Mouse (Mus musculus) adrenal gland, postnatal 36 days (tissue): ENCODE measurements at regions not wholly inside any gene's neighbourhood (a gene's known extent, or its start where the extent isn't known, plus 50 kb on each side); places are given as distances from the start of the nearest gene placed in this dataset.

Experiments used
- DNase-seq, 2 experiments: peaks; one replicate each; pipeline ENCODE4 v3.0.0; 2021; ENCODE audit warnings: mixed read lengths in 1 of 2

GRCm38 (mm10) chr17:70942478-70942877 lies 60.0 kb upstream of the Myom1 start:
- DNase-seq = no peak

GRCm38 (mm10) chr17:70934258-70934657 lies 68.2 kb upstream of the Myom1 start:
- no peak for DNase-seq

DNA sequence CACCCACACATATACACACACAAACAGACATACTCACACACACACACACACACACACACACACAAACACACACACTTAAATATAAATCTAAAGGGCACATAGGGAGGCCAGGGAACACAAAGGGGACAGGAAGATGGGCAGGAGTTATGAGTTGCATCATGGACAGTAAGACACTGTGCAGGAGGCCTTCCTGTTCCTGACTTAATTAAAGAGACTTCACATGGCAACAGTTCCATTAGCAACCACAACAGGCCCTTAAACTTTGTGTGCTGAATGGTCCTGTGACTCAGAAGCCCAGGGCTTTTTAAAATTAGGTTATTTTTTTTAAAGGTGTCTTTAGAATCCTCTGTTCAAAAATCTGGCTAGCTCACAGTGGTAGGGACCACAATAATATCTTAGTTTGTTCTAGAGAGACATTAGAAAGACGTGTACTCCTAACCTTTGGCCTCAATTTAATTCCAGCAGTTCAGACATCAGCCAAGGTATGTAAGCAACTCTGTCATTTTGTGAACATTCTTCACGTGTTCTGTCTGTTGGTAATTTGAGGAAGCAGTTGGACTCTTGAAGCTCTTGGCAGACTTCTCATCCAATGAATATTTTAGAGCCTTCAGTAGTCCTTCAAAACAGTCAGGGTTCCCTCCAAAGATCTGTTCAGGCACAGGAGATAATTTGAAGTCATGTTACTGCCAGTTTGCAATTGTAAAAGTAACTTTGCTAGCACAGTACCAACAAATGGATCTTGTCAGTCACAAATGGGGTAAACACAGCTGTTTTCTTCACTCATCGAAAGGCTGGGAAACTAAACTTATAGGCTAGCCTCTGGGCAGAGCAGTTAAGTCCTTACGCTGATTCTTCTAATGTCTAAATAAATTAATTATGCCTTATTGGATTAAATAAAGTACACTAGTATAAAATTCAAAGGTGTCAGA lies 69.0 kb upstream of the Myom1 start:
- no peak for DNase-seq

GRCm38 (mm10) chr17:70932565-70932964 lies 69.9 kb upstream of the Myom1 start:
- no peak for DNase-seq

DNA sequence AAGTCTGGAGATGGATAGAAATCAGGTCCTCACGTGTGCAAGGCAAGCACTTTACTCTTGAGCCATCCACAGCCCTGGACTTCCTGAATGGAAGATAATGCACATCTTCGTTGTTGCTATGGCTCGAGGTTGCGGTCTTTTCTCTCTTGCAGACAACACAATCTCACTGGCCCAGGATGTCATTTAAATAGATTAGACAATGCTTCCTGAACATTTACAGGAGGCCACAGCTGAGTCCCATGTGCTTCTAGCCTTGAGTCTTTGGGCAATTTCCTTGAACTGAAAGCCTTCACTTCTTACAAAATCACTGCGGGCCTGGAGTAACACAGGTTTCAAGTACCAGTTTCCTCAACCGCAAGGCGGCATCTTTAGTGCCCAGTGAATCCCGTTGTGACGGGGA lies 71.8 kb upstream of the Myom1 start:
- no peak for DNase-seq

- no peak for DNase-seq
These were observed 72.9 kb upstream of the Myom1 start for GRCm38 (mm10) chr17:70929582-70929981.

- DNase-seq = no peak
These were observed 71.3 kb upstream of the Tgif1 start for GRCm38 (mm10) chr17:70924565-70925220.

GRCm38 (mm10) chr17:70921681-70922080 lies 68.3 kb upstream of the Tgif1 start:
- no peak for DNase-seq

DNA sequence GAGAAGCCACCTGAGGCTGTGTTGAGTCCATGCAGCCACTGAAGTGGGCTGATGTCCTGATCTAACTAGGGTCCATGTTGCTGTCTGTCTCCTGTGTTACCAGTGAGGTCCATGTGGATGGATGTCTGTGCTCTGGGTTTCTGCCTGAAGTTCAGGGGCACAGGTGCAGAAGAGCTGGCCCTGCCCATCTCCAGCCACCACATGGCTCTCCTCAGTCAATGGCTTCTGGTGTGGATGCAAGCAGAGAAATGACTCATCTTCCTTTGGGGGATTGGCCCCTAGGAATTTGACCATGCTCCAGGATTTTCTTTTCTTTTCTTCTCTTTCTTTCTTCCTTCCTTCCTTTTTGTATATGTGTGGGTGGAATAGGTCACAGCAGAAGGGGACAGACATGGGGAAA lies 66.8 kb upstream of the Tgif1 start:
- DNase-seq = no peak

DNA sequence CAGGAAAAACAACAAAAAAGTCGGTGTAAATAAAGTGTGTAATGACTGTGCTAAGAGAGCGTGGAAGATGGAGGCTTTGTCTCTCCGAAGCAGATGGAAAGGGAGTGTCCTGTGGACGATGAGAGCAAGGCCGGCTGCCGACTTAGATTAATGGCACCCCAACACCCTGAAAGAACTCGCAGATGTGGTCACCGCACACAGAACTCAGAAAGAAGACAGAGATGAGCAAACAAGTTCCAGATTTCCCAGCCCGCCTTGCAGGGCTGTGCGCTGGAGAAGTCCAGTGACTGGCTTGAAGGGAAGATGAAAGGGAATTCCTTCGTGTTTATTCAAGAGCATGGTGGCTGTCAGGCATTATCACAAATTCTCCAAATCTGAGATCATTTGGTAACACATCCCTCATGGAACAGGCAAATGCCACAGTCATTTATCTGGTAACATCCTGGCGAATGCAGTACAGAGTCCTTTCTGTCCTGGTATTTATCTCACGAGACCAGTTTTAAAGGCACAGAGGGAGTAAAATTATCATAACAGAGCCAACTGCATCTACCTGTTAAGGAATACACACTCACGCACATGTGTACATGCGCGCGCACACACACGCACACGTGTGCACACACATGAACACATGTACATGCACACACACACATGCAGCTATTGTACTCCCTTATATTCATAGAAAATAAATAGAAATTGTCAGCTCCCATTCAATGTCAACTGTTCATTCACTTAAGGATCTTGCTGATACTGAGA lies 64.0 kb upstream of the Tgif1 start:
- DNase-seq = peak; percentile 19 to 45

DNA sequence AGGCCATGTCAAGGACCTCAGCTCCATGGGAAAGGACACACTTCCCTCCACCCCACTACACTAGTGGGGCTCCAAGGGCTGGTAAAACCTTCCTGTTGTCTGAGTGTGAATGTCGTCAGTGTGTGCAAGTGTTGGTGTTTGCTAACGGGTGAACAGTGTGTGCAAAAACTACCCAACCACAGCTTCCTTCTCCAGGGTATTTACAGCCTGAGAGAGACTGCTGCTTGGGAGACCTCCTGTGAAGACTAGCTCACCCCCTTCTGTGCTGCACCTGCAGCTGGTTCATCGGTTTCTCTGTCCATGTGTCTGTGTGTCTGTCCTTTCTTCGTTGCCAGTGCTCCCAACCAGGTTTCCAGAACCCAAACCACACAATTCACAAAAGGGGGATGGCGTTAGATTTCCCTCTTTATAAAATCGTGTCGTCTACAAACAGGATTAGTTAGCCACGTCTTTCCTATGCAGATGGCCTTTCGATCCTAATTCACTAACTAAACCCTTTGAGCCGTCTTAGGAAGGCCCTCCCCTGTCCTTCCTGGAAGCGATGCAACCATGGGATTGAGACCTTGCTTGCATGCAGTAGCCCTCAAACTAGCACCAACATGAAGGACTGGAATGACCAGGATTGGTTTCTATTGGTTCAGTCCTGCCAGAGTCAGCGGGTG lies 62.9 kb upstream of the Tgif1 start:
- no peak for DNase-seq

- DNase-seq = no peak
These were observed 62.1 kb upstream of the Tgif1 start for GRCm38 (mm10) chr17:70915445-70915844.

DNA sequence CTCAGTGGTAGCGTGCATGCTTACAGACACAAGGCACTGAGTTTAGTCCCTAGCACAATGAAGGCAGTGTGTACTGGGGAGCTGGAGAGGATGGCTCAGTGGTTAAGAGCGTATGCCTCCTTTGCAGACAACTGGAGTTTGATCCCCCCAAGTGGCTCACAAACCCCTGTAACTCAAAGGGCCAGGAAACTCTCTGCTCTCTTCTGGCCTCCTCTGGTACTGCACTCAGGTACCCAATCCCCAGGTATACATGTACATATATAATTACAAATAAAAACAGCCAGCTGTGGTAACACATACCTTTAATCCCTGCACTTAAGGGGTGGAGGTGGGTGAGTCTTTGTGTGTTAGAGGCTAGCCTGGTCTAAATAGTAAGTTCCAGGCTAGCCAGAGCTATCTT lies 56.9 kb upstream of the Tgif1 start:
- DNase-seq = peak in 1 of 2 experiments; percentile 10

- no peak for DNase-seq
These were observed 56.2 kb upstream of the Tgif1 start for GRCm38 (mm10) chr17:70909573-70909972.

GRCm38 (mm10) chr17:70908328-70908727 lies 55.0 kb upstream of the Tgif1 start:
- DNase-seq = peak; percentile 24 to 28
